Mouse (Mus musculus) kidney, embryonic 14.5 days (tissue): Measurements from ENCODE around the gene Zfpl1. TPM values are rescaled to one million over a fixed set of nuclear protein-coding genes. Genes with fewer than 3 reads are reported as not detected.
A peak's percentile ranks its signal among the peaks of the same experiment; 100 is the strongest.

Experiments
- ATAC-seq: fragments of 200-750 bp; cut with Nextera tagmentation; 2 replicates; pipeline ENCODE4 v1.8.0; 2017; ENCODE audit warnings: moderate number of reproducible peaks, mild to moderate bottlenecking, moderate TSS enrichment, moderate library complexity; ENCODE audit not compliant: low FRiP score, low TSS enrichment
- H3K27ac ChIP-seq: fragments of 300-500 bp; sonication (generic); 2 replicates; pipeline ENCODE4 v1.5.1; 2014; ENCODE audit warnings: low read depth, mild to moderate bottlenecking, low read length, moderate library complexity, mixed read lengths
- H3K27me3 ChIP-seq: fragments of 300-500 bp; sonication (generic); 2 replicates; pipeline ENCODE4 v1.6.1; 2014; ENCODE audit warnings: mild to moderate bottlenecking, low read length; ENCODE audit not compliant: control insufficient read depth, insufficient read depth
- H3K36me3 ChIP-seq: fragments of 300-500 bp; sonication (generic); 2 replicates; pipeline ENCODE4 v1.6.1; 2014; ENCODE audit warnings: low read length, mixed read lengths; ENCODE audit not compliant: control insufficient read depth, insufficient read depth
- H3K4me1 ChIP-seq: fragments of 300-500 bp; sonication (generic); 2 replicates; pipeline ENCODE4 v1.6.1; 2014; ENCODE audit warnings: low read length, mixed read lengths; ENCODE audit not compliant: control insufficient read depth, insufficient read depth
- H3K4me2 ChIP-seq: fragments of 300-500 bp; sonication (generic); replicated peaks from 2 replicates; pipeline ENCODE4 v1.6.1; 2014; ENCODE audit warnings: low read depth, mild to moderate bottlenecking, low read length
- H3K4me3 ChIP-seq: fragments of 300-500 bp; sonication (generic); 2 replicates; pipeline ENCODE4 v1.5.1; 2014; ENCODE audit warnings: mild to moderate bottlenecking, low read length
- H3K9ac ChIP-seq: fragments of 300-500 bp; sonication (generic); 2 replicates; pipeline ENCODE4 v1.6.1; 2014; ENCODE audit warnings: low read depth, mild to moderate bottlenecking, low read length, moderate library complexity
- H3K9me3 ChIP-seq: fragments of 300-500 bp; sonication (generic); 2 replicates; pipeline ENCODE4 v1.6.1; 2016; ENCODE audit warnings: low read length; ENCODE audit not compliant: control insufficient read depth
- WGBS: fragments of 180-500 bp; shearing (Covaris S2); extraction: QIAGEN DNeasy Blood & Tissue Kit; methylation state at CpG from one replicate; pipeline ENCODE4 v1.1.7; 2014; 5-methylcytosine and 5-hydroxymethylcytosine counted together
- polyA plus RNA-seq: library from polyadenylated mRNA; unstranded; fragments of >200 nt; fragmentation: Nextera tagmentation; extraction: Ambion mirVana; gene quantifications from 2 replicates; pipeline ENCODE4 v1.2.1, GENCODE M21; 2014

Zfpl1 gene
- polyA plus RNA-seq, 1 experiment from 2014 or later, result 81.0 TPM

- peak overlapping the region; percentile 69 for H3K4me2 ChIP-seq
- no peaks in the 10 kb centered on the region for H3K27me3 ChIP-seq
- H3K27ac ChIP-seq, result no peak overlapping the region
- no peak for ATAC-seq
- H3K9me3 ChIP-seq, result no peaks in the 10 kb centered on the region
- H3K36me3 ChIP-seq, result peaks cover 59% of the 10 kb centered on the region
- 67% methylated on average over 4 of the region's 4 CpGs for WGBS
- peak overlapping the region; percentile 88; the same call in 1 of the 2 replicates for H3K9ac ChIP-seq
- H3K4me1 ChIP-seq, result peaks cover 6% of the 10 kb centered on the region; the same call in 1 of the 2 replicates
- H3K4me3 ChIP-seq, result peak overlapping the region; percentile 82
Observed at GRCm38 (mm10) chr19:6056696-6057095, 28.1 kb downstream of the Zfpl1 start.

DNA sequence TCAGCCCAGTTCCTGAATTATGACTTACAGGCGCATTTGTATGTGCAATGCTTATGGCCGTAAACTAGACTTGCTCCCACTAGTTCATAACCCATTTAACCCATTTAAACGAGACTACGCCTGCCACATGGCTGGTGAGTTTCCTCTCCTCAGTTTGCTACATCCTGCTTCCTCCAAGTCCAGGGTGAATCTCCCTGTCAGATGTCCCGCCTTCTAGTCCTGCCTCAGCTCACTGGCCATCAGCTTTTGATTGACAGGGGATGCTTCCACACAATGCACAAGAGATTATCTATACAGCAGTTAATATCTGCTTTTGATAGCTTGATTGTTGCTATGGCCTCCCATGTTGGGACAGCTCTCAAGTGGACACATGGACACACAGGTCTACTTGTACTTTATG, 30.5 kb downstream of the Zfpl1 start:
- H3K9me3 ChIP-seq, result no peaks in the 10 kb centered on the region
- peaks cover 6% of the 10 kb centered on the region; the same call in 1 of the 2 replicates for H3K4me1 ChIP-seq
- no peak overlapping the region for H3K9ac ChIP-seq
- ATAC-seq, result no peak
- H3K27me3 ChIP-seq, result no peaks in the 10 kb centered on the region
- WGBS, result 84% methylated on average over 5 of the region's 5 CpGs
- no peak overlapping the region for H3K4me2 ChIP-seq
- no peak overlapping the region for H3K4me3 ChIP-seq
- peaks cover 77% of the 10 kb centered on the region for H3K36me3 ChIP-seq
- no peak overlapping the region for H3K27ac ChIP-seq

- Histone ChIP-seq H3K9ac (no peak overlapping the region), H3K4me2 (no peak overlapping the region), H3K4me1 (peaks cover 14% of the 10 kb centered on the region), H3K27me3 (no peaks in the 10 kb centered on the region), H3K36me3 (peaks cover 85% of the 10 kb centered on the region), H3K27ac (no peak overlapping the region), H3K9me3 (no peaks in the 10 kb centered on the region), H3K4me3 (no peak overlapping the region)
- ATAC-seq, result no peak
- 87% methylated on average over 7 of the region's 7 CpGs for WGBS
Observed at GRCm38 (mm10) chr19:6052516-6052915, 32.2 kb downstream of the Zfpl1 start.

DNA sequence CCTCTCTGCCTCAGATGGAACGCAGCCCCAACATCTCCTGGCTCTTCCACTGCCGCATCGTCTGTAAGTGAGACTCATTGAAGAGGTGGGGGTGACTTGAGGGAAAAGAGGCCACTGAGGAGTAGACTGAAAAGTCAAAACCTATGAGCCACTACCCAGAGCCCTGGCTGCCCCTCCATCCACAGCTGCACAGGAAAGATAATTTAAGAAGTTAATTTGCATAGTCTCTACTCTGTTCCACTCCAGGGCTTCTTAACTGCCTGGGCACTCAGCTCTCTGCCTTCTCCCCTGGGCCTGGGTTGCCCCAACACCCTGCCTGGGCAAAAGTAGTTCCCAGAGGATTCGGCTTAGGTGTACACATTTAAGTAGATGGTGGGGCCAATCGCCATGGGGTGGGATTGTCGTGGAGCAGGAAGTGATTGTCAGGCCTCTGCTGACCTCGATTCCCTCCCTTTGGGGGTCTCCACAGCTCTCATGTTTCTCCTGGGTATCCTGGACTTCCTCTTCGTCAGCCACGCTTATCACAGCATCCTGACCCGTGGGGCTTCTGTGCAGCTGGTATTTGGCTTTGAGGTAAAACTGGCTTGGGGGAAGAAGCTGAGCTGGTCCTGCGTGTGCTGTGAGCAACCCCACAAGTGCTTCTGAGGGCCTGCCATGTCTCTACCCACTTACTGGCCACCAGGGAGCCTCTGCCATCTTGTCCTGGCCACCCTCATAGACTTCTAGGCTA, 35.9 kb downstream of the Zfpl1 start:
- ATAC-seq, result no peak
- Histone ChIP-seq H3K27me3 (no peaks in the 10 kb centered on the region), H3K4me3 (no peak overlapping the region), H3K36me3 (peaks cover 60% of the 10 kb centered on the region), H3K27ac (no peak overlapping the region), H3K4me1 (peaks cover 9% of the 10 kb centered on the region), H3K9ac (no peak overlapping the region), H3K4me2 (no peak overlapping the region), H3K9me3 (no peaks in the 10 kb centered on the region)
- 87% methylated on average over 11 of the region's 11 CpGs for WGBS

DNA sequence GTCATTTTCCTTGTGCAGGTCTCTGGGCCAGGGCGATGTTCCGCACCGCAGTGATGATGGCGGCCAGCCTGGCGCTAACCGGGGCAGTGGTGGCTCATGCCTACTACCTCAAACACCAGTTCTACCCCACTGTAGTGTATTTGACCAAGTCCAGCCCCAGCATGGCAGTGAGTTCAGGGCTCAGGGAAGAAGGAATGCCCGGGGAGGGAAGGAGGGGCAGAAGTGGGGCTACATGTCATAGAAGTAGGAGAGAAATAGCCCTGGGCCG, 36.9 kb downstream of the Zfpl1 start:
- Histone ChIP-seq H3K4me1 (peaks cover 9% of the 10 kb centered on the region), H3K4me3 (peak overlapping the region; percentile 95), H3K9ac (peak overlapping the region; percentile 89; the same call in 1 of the 2 replicates), H3K27me3 (no peaks in the 10 kb centered on the region), H3K27ac (no peak overlapping the region), H3K36me3 (peaks cover 50% of the 10 kb centered on the region), H3K9me3 (no peaks in the 10 kb centered on the region), H3K4me2 (peak overlapping the region; percentile 93)
- 87% methylated on average over 8 of the region's 8 CpGs for WGBS
- no peak for ATAC-seq

GRCm38 (mm10) chr19:6047154-6047898, 37.4 kb downstream of the Zfpl1 start:
- peak overlapping the region; percentile 89 for H3K9ac ChIP-seq
- H3K4me2 ChIP-seq, result peak overlapping the region; percentile 93
- H3K36me3 ChIP-seq, result peaks cover 45% of the 10 kb centered on the region
- H3K4me3 ChIP-seq, result peak overlapping the region; percentile 95
- H3K27ac ChIP-seq, result peak overlapping the region; percentile 99
- under 1% methylated on average over 31 of the region's 44 CpGs for WGBS
- H3K4me1 ChIP-seq, result peaks cover 9% of the 10 kb centered on the region
- peak; percentile 34 for ATAC-seq
- no peaks in the 10 kb centered on the region for H3K9me3 ChIP-seq
- no peaks in the 10 kb centered on the region for H3K27me3 ChIP-seq

DNA sequence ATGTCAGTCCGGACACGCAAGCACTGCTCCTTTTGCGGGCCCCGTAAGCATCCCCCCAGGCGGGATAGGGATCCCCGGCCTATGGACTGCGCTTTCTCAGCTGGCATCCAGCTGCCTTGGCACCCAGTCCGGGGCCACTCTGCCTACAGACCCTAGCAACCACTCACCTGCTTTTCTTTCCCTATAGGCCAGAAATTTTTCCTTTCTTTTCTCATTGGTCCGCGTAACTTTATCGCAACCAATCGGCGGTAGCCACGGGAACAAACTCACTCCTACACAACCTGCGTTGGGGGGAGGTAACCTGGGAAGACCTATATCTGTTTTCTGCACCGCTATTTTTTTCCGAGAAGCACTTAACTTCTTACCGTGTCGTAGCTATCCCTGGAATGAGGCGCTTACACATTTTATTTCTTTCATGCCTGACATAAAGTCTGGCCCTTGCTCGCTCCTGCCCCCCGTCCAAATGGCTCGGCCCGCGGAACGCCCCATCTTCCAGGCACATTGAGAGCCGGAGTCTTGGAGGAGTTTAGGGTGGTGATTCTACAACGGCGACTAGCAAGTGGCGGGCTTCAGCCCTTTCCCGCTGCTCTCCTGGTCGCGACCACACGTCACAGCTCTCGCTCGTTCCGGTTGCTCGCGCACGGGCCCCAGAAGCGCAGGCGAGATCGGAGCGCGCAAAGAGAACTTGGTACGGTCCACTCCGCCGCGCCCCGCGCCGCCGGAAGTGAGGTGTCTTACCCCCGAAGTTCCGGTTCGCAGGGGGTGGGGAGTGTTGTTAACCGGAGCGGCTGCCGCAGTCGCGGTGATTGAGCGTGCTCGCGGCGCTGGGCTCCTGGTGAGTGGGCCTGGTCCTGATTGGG, 38.2 kb downstream of the Zfpl1 start, which contains the start of gene Syvn1:
Gene Syvn1, plus strand, starts transcription at position 283 of the 860 bp plus-strand sequence.
- WGBS, result under 1% methylated on average over 65 of the region's 65 CpGs
- Histone ChIP-seq H3K4me1 (peaks cover 12% of the 10 kb centered on the region), H3K4me2 (peak within 1 kb of the TSS; percentile 93), H3K4me3 (peak within 1 kb of the TSS; percentile 95), H3K36me3 (peaks cover 37% of the 10 kb centered on the region), H3K27me3 (no peaks in the 10 kb centered on the region), H3K9ac (peak within 1 kb of the TSS; percentile 89), H3K27ac (peak within 1 kb of the TSS; percentile 99), H3K9me3 (no peaks in the 10 kb centered on the region)
- peak; percentile 85 for ATAC-seq

GRCm38 (mm10) chr19:6045366-6046293, 39.1 kb downstream of the Zfpl1 start:
- H3K27me3 ChIP-seq, result no peaks in the 10 kb centered on the region
- ATAC-seq, result peak; percentile 53
- 17% methylated on average over 20 of the region's 20 CpGs for WGBS

More at GRCm38 (mm10) chr19:6045366-6046293, 39.1 kb downstream of the Zfpl1 start:
- Histone ChIP-seq H3K9me3 (no peaks in the 10 kb centered on the region), H3K4me2 (peak overlapping the region; percentile 93), H3K36me3 (peaks cover 28% of the 10 kb centered on the region), H3K4me1 (peaks cover 12% of the 10 kb centered on the region), H3K4me3 (peak overlapping the region; percentile 95), H3K27ac (peak overlapping the region; percentile 99), H3K9ac (peak overlapping the region; percentile 89)
